Mouse (Mus musculus): ENCODE measurements around the gene Cdkn1b.

DNA sequence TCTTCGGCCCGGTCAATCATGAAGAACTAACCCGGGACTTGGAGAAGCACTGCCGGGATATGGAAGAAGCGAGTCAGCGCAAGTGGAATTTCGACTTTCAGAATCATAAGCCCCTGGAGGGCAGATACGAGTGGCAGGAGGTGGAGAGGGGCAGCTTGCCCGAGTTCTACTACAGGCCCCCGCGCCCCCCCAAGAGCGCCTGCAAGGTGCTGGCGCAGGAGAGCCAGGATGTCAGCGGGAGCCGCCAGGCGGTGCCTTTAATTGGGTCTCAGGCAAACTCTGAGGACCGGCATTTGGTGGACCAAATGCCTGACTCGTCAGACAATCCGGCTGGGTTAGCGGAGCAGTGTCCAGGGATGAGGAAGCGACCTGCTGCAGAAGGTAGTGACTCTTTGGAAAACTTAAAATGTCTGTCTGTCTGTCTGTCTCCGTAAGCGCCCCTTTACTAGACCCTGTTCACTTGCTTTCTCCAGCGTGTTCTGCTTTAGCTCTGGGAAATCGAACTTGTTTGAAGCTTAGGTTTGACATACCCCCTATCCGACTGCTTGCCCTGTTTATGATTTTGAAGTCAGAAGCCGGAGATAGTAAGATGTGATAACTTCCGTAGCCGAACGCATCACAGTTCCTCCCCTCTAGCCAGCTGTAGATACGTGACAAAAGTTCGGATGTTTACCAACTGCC is 953 bp downstream of the Cdkn1b start:
- TF ChIP-seq CTCF (IDR thresholded peaks at IDR 0.05; ENCODE audit: low read depth): no peak
- TF ChIP-seq EP300 (IDR thresholded peaks at IDR 0.05; ENCODE audit: low read depth): no peak

All from liver, postnatal 0 days (tissue).